Mouse (Mus musculus) neural tube, embryonic 12.5 days (tissue): ENCODE measurements around the gene Tarsl2. TPM values are rescaled to one million over a fixed set of nuclear protein-coding genes. Genes with fewer than 3 reads are reported as not detected.

Experiments used
- ATAC-seq: fragments of 200-750 bp; cut with Nextera tagmentation; 2 replicates; pipeline ENCODE4 v1.8.0; 2017; ENCODE audit warnings: low read depth, mild to moderate bottlenecking, moderate TSS enrichment, moderate library complexity; ENCODE audit not compliant: low FRiP score
- H3K27ac ChIP-seq: fragments of 300-500 bp; sonication (generic); 2 replicates; pipeline ENCODE4 v1.5.1; 2016
- H3K27me3 ChIP-seq: fragments of 300-500 bp; sonication (generic); replicated peaks from 2 replicates; pipeline ENCODE4 v1.6.1; 2016; ENCODE audit warnings: mild to moderate bottlenecking
- H3K36me3 ChIP-seq: fragments of 300-500 bp; sonication (generic); 2 replicates; pipeline ENCODE4 v1.6.1; 2016; ENCODE audit warnings: mild to moderate bottlenecking
- H3K4me1 ChIP-seq: fragments of 300-500 bp; sonication (generic); 2 replicates; pipeline ENCODE4 v1.6.1; 2016
- H3K4me2 ChIP-seq: fragments of 300-500 bp; sonication (generic); replicated peaks from 2 replicates; pipeline ENCODE4 v1.6.1; 2016; ENCODE audit warnings: mild to moderate bottlenecking
- H3K4me3 ChIP-seq: fragments of 300-500 bp; sonication (generic); 2 replicates; pipeline ENCODE4 v1.5.1; 2016
- H3K9ac ChIP-seq: fragments of 300-500 bp; sonication (generic); 2 replicates; pipeline ENCODE4 v1.6.1; 2016; ENCODE audit warnings: mild to moderate bottlenecking
- H3K9me3 ChIP-seq: fragments of 300-500 bp; sonication (generic); 2 replicates; pipeline ENCODE4 v1.6.1; 2016; ENCODE audit warnings: mild to moderate bottlenecking
- WGBS: fragments of 180-500 bp; shearing (Covaris S2); methylation state at CpG from one replicate; pipeline ENCODE4 v1.1.7; 2016; 5-methylcytosine and 5-hydroxymethylcytosine counted together
- polyA plus RNA-seq: library from polyadenylated mRNA; unstranded; fragments of >200 nt; fragmentation: Nextera tagmentation; extraction: Ambion mirVana; gene quantifications from 2 replicates; pipeline ENCODE4 v1.2.1, GENCODE M21; 2016

Gene Tarsl2
- polyA plus RNA-seq, 1 experiment from 2014 or later, result 14.1 TPM

DNA sequence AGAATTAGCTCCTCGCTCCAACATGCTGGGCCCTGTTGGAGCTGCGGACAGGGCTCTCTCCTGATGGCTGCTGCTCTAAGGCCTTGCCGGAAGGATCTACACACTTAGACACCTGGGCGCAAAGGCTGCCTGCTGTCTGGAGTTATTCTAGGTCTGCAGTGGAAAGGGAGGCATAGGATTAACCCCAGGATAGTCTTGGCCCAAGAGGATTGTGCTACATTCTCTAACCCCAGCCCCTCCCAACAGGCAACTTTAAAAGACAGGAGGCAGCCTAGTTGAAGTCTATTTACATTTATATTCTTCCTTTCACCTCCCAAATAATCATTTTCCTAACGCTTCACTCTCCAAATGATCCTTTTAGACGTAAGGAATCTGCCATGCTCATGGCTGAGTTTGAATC is 8.9 kb upstream of the Tarsl2 start:
- no peaks in the 10 kb centered on the region for H3K4me1 ChIP-seq
- no peaks in the 10 kb centered on the region for H3K9me3 ChIP-seq
- no peaks in the 10 kb centered on the region for H3K36me3 ChIP-seq
- 85% methylated on average over 6 of the region's 6 CpGs for WGBS
- no peak overlapping the region for H3K4me3 ChIP-seq
- no peak overlapping the region for H3K27ac ChIP-seq
- H3K4me2 ChIP-seq, result no peak overlapping the region
- no peak overlapping the region for H3K9ac ChIP-seq
- H3K27me3 ChIP-seq, result no peaks in the 10 kb centered on the region
- no peak for ATAC-seq

DNA sequence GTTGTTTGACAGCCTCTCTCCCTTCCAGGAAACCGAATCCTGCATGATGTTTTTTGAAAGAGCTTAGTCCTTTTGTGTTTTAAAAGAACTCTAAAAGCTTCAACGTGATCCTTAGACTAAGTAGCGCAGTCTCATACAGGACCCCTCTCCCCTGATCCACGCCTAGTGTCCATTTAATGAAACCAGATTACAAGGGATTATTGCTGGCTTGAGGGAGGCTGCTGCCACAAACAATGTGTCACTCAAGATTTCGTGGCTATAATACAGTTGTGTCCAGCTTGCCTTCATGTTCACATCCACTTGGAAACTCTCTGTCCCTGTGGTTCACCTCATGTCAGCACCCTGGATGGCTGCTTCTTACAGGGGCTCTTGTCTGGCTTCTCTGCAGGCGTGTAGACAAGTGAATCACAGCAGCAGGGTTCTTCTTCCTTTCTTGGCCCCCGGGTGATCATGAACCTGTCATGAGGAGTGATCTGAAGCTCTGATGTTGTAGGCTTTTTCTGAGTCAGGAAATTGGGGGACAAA is 8.3 kb upstream of the Tarsl2 start:
- H3K4me2 ChIP-seq, result no peak overlapping the region
- H3K4me1 ChIP-seq, result no peaks in the 10 kb centered on the region
- H3K27me3 ChIP-seq, result no peaks in the 10 kb centered on the region
- H3K4me3 ChIP-seq, result no peak overlapping the region
- no peaks in the 10 kb centered on the region for H3K36me3 ChIP-seq
- no peak overlapping the region for H3K27ac ChIP-seq
- no peaks in the 10 kb centered on the region for H3K9me3 ChIP-seq
- H3K9ac ChIP-seq, result no peak overlapping the region
- no peak for ATAC-seq
- WGBS, result 75% methylated on average over 7 of the region's 7 CpGs

GRCm38 (mm10) chr7:65638170-65638770 is 6.4 kb upstream of the Tarsl2 start:
- H3K27me3 ChIP-seq, result 0 out of 2 replicates have a peak, but pooled peaks cover 5% of the 10 kb centered on the region
- H3K4me1 ChIP-seq, result no peaks in the 10 kb centered on the region
- 50% methylated on average over 7 of the region's 7 CpGs for WGBS
- H3K36me3 ChIP-seq, result no peaks in the 10 kb centered on the region
- no peak for ATAC-seq
- H3K4me2 ChIP-seq, result no peak overlapping the region
- H3K9ac ChIP-seq, result no peak overlapping the region
- no peaks in the 10 kb centered on the region for H3K9me3 ChIP-seq
- no peak overlapping the region for H3K4me3 ChIP-seq
- H3K27ac ChIP-seq, result no peak overlapping the region

DNA sequence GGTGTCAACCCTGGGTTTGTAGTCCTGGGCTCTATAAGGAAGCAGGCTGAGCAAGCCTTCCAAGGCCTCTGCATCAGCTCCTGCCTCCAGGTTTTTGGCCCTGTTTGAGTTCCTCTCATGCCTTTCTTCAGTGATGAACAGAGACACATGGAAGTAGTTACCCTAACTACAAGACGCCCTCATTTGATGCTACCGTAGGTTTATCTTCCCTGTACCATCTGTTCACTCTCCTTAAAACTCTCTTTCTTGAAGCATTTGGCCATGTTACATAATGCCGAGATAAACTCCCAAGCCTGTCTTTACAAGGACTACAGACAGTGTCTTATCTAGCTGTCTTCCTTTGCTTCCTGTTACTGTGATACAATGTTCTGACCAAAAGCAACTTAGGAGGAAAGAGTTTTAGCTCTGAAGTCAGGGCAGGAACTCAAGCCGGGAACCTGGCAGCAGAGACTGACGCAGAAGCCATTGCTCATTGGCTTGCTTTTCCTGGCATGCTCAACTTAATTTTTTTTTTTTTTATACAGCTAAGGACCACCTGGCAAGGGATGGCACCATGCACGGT is 4.8 kb upstream of the Tarsl2 start:
- no peaks in the 10 kb centered on the region for H3K9me3 ChIP-seq
- no peaks in the 10 kb centered on the region for H3K4me1 ChIP-seq
- no peak for ATAC-seq
- H3K27me3 ChIP-seq, result 0 out of 2 replicates have a peak, but pooled peaks cover 5% of the 10 kb centered on the region
- H3K4me2 ChIP-seq, result no peak overlapping the region
- no peak overlapping the region for H3K4me3 ChIP-seq
- no peak overlapping the region for H3K27ac ChIP-seq
- no peak overlapping the region for H3K9ac ChIP-seq
- 81% methylated on average over 6 of the region's 6 CpGs for WGBS
- no peaks in the 10 kb centered on the region for H3K36me3 ChIP-seq

DNA sequence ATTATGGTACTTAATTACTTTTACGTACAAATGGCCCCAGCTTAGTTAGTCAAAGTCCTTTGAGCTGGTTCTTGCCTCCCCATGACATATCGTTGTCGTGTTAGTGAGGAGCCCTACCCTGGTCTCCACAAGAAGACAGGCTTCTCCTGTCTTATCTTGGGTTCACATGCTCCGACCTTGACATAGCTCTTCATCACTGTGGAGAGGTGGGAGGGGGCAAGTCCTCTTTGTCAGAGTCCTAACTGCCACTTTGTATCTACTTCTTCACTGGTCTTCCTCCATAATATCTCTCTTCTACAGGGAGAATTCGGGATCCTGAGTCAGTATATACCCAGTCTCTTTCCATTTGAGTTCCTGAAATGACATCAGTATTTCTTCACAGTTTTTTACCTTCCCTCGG is 4.0 kb upstream of the Tarsl2 start:
- H3K4me3 ChIP-seq, result no peak overlapping the region
- H3K27me3 ChIP-seq, result 0 out of 2 replicates have a peak, but pooled peaks cover 5% of the 10 kb centered on the region
- no peak overlapping the region for H3K9ac ChIP-seq
- no peak overlapping the region for H3K4me2 ChIP-seq
- no peak overlapping the region for H3K27ac ChIP-seq
- WGBS, result 80% methylated on average over 6 of the region's 6 CpGs
- no peak for ATAC-seq
- no peaks in the 10 kb centered on the region for H3K4me1 ChIP-seq
- H3K36me3 ChIP-seq, result no peaks in the 10 kb centered on the region
- no peaks in the 10 kb centered on the region for H3K9me3 ChIP-seq

DNA sequence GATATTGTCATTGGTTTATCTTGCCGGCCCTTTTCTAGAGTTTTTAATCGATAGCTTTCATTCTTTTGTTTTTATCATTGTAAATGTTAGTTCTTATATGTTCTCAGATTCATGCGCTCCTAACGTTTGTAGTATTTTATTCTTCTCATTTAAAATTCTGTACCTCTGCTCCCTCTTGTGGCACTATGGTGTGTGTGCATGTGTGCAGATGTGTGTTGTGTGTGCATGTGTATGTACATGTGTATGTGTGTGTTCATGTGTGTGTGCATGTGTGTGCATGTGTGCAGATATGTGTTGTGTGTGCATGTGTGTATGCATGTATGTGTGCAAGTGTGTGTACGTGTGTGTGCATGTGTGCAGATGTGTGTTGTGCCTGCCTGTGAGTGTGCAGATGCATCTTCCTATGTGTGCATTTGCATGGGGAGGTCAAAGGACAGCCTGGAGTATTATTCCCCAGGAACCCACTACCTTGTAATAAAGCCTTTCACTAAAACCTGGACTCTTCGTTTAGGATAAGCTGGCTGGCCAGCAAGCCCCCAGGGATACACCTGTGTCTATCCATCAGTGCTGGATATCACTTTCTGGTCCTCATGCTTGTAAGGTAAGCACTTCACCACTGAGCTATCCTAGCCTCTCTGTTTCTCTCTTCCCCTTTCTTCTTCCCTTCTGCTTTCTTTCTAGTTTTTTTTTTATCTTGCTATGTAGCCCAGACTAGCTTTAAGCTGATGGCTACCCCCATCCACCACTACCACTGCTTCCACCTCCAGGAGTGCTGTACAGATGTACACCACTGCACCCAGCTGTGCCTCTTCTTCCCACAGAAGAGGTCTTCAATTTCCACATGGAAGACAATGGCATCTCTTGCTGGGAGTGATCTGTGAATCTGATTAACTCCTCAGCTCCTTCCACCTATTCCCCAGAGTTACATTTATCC is 2.1 kb upstream of the Tarsl2 start:
- Histone ChIP-seq H3K27me3 (0 out of 2 replicates have a peak, but pooled peaks cover 5% of the 10 kb centered on the region), H3K4me1 (no peaks in the 10 kb centered on the region), H3K9ac (no peak overlapping the region), H3K4me3 (no peak overlapping the region), H3K27ac (no peak overlapping the region), H3K36me3 (no peaks in the 10 kb centered on the region), H3K4me2 (no peak overlapping the region), H3K9me3 (no peaks in the 10 kb centered on the region)
- ATAC-seq, result no peak
- WGBS, result 73% methylated on average over 6 of the region's 6 CpGs

GRCm38 (mm10) chr7:65643861-65644421 is 757 bp upstream of the Tarsl2 start:
- Histone ChIP-seq H3K36me3 (peaks cover 8% of the 10 kb centered on the region; the same call in 1 of the 2 replicates), H3K9me3 (no peaks in the 10 kb centered on the region), H3K4me1 (no peaks in the 10 kb centered on the region), H3K27ac (no peak overlapping the region), H3K9ac (no peak overlapping the region), H3K4me2 (peak overlapping the region; percentile 76), H3K4me3 (peak overlapping the region; percentile 58; the same call in 1 of the 2 replicates), H3K27me3 (0 out of 2 replicates have a peak, but pooled peaks cover 5% of the 10 kb centered on the region)
- 45% methylated on average over 6 of the region's 6 CpGs for WGBS
- peak; percentile 10 for ATAC-seq

DNA sequence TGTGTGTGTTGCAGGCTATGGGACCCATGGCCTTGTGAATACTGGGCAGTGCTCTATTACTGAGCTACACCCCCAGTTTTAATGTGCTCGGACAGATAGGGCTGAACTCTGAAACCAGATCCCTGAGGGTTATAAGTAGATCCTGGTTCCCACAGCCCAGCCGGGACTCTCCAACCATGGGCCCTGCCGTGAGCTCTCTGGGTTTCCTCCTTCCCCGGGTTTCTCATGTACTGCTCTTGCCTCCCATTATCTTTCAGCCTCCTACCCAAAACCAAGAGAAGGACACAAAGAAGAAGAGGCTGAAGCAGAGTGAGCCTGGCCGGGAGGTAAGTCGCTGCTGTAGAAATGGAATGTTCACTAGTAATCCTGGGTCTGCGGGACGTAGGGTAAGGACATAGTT is 1.3 kb downstream of the Tarsl2 start:
- no peak for ATAC-seq
- 0 out of 2 replicates have a peak overlapping the region, but pooled peaks have one; percentile 3 for H3K4me2 ChIP-seq
- 82% methylated on average over 8 of the region's 8 CpGs for WGBS
- H3K9me3 ChIP-seq, result no peaks in the 10 kb centered on the region
- no peaks in the 10 kb centered on the region for H3K4me1 ChIP-seq
- no peak overlapping the region for H3K27ac ChIP-seq
- H3K27me3 ChIP-seq, result 0 out of 2 replicates have a peak, but pooled peaks cover 5% of the 10 kb centered on the region
- H3K36me3 ChIP-seq, result peaks cover 14% of the 10 kb centered on the region; the same call in 1 of the 2 replicates
- no peak overlapping the region for H3K4me3 ChIP-seq
- no peak overlapping the region for H3K9ac ChIP-seq

DNA sequence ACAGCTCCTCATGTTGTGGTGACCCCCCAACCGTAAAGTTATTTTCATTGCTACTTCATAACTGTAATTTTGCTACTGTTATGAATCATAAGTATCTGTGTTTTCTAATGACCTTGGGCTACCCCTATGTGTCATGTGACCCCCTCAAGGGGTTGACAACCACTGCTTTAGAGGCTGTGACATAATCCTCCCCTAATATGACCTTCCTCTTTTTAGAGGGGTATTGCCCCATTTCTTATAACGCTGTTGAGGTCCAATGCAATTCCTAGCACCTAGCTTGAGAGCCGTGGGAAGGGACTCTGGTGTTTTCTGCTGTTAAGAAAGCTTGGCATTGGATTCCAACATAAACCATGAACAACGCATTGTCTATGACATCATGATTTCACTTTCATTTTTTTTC is 6.0 kb downstream of the Tarsl2 start:
- Histone ChIP-seq H3K9me3 (no peaks in the 10 kb centered on the region), H3K27ac (no peak overlapping the region), H3K4me3 (no peak overlapping the region), H3K36me3 (peaks cover 31% of the 10 kb centered on the region), H3K4me1 (no peaks in the 10 kb centered on the region), H3K9ac (no peak overlapping the region), H3K27me3 (no peaks in the 10 kb centered on the region), H3K4me2 (no peak overlapping the region)
- ATAC-seq, result no peak
- 90% methylated on average over 4 of the region's 4 CpGs for WGBS

DNA sequence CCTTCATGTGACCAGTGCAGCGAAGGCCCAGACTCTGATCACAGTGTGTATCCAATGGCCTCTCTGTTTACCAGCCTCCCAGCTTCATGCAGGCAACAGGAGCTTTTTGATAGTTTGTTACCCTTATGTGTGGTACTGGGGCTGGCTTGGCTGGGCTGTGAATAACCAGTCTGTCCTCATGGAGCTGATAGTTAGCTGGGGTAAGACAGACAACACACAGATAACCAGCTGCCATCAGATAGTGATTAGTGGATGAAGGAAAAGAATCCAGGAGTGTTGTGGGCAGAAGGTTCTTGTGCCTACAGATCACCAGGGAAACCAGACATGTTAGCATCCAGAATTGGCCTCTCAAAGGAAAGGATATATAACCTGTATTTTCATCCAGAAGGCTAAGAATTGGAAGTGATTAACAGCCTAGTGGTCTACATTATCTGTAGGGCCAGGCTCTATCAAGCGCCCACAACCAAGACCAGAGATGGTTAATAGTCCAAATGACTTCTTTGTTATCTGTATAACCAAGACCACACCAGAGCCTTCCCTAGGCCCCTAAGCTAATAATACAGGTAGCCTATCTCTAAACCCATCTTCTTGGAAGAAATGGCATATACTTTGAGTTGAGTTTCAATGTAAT is 12.9 kb downstream of the Tarsl2 start:
- ATAC-seq, result no peak

DNA sequence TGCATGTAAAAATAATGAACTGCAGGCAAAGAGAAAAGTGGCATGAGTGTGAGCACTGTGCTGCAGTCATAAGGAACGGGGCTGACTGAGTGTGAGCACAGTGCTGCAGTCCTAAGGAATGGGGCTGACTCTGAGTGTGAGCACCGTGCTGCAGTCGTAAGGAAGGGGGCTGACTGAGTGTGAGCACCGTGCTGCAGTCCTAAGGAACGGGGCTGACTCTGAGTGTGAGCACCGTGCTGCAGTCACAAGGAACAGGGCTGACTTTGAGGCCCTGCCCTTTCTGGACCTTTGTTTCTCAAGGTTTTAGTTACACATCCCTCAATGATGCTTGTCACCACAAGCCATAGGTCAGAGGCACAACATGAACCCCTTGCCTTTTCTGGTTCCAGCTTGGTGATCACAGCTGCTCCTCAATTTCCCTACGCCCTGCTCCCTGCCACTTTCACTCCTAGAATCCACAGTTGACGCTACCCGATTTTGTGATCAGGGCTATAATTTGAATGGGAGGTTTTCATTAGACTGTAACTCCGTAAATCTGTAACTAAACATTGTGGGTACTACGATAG is 18.6 kb downstream of the Tarsl2 start:
- Histone ChIP-seq H3K36me3 (0 out of 2 replicates have a peak, but pooled peaks cover 9% of the 10 kb centered on the region), H3K4me1 (no peaks in the 10 kb centered on the region), H3K4me2 (no peak overlapping the region), H3K4me3 (no peak overlapping the region), H3K9me3 (no peaks in the 10 kb centered on the region), H3K9ac (no peak overlapping the region), H3K27ac (no peak overlapping the region), H3K27me3 (no peaks in the 10 kb centered on the region)
- 88% methylated on average over 11 of the region's 11 CpGs for WGBS
- ATAC-seq, result no peak

More for the DNA sequence above, 12.9 kb downstream of the Tarsl2 start:
- Histone ChIP-seq H3K4me2 (no peak overlapping the region), H3K27ac (no peak overlapping the region), H3K27me3 (no peaks in the 10 kb centered on the region), H3K9me3 (no peaks in the 10 kb centered on the region), H3K4me1 (no peaks in the 10 kb centered on the region), H3K4me3 (no peak overlapping the region), H3K36me3 (peaks cover 20% of the 10 kb centered on the region), H3K9ac (no peak overlapping the region)
- 91% methylated on average over 2 of the region's 2 CpGs for WGBS
